Mouse (Mus musculus): ENCODE data around the gene Gm20075.
A peak's percentile ranks its signal among the peaks of the same experiment; 100 is the strongest.
"Not testable (repeated sequence)": the region's sequence is repeated elsewhere in the genome, so short reads cannot be mapped to it uniquely, and the experiment has no call there.

Gene Gm20075

GRCm38 (mm10) chr13:96081276-96081675 lies at the start of gene Gm20075:
Gene Gm20075 (minus strand): TSS chr13:96081376.
- DNase-seq, result not testable (repeated sequence)

- DNase-seq, result no peak
Measured at GRCm38 (mm10) chr13:96129081-96129480, 47.9 kb upstream of the Gm20075 start.

GRCm38 (mm10) chr13:96126669-96127068 lies 45.5 kb upstream of the Gm20075 start:
- DNase-seq, result no peak

GRCm38 (mm10) chr13:96125011-96125410 lies 43.8 kb upstream of the Gm20075 start:
- DNase-seq, result no peak

- DNase-seq, result no peak
Measured at GRCm38 (mm10) chr13:96112711-96113110, 31.5 kb upstream of the Gm20075 start.

- DNase-seq, result no peak
Measured at GRCm38 (mm10) chr13:96110767-96111166, 29.6 kb upstream of the Gm20075 start.

- no peak for DNase-seq
Measured at GRCm38 (mm10) chr13:96106367-96106766, 25.2 kb upstream of the Gm20075 start.

GRCm38 (mm10) chr13:96090929-96091328 lies 9.8 kb upstream of the Gm20075 start:
- no peak for DNase-seq

GRCm38 (mm10) chr13:96085581-96086302 lies 4.6 kb upstream of the Gm20075 start:
- DNase-seq, result no peak

- DNase-seq, result not testable (repeated sequence)
Measured at GRCm38 (mm10) chr13:96081754-96082153, 578 bp upstream of the Gm20075 start, which contains the start of gene Gm17190. Gene Gm17190 (plus strand): TSS chr13:96082054.

GRCm38 (mm10) chr13:96073555-96073954 lies 7.6 kb downstream of the Gm20075 start:
- DNase-seq, result no peak

- DNase-seq, result no peak
Measured at GRCm38 (mm10) chr13:96052755-96053154, 28.4 kb downstream of the Gm20075 start.

GRCm38 (mm10) chr13:96045396-96045795 lies 35.8 kb downstream of the Gm20075 start:
- no peak for DNase-seq

GRCm38 (mm10) chr13:96040275-96041042 lies 40.7 kb downstream of the Gm20075 start:
- peak; percentile 24 to 44 for DNase-seq

GRCm38 (mm10) chr13:96039536-96039935 lies 41.6 kb downstream of the Gm20075 start:
- no peak for DNase-seq

GRCm38 (mm10) chr13:96030368-96031223 lies 50.6 kb downstream of the Gm20075 start:
- peak; percentile 6 to 12 for DNase-seq

All from lung, adult 18-20 months (tissue).